Mouse (Mus musculus) heart, postnatal 4 days (tissue): ENCODE results near the gene Keap1. TPM values are rescaled to one million over a fixed set of nuclear protein-coding genes. Genes with fewer than 3 reads are reported as not detected.
A peak's percentile ranks its signal among the peaks of the same experiment; 100 is the strongest.
"Not testable (repeated sequence)": the region's sequence is repeated elsewhere in the genome, so short reads cannot be mapped to it uniquely, and the experiment has no call there.

Source experiments
- DNase-seq: peaks from one replicate; pipeline ENCODE4 v3.0.0; 2021
- total RNA-seq, 2 experiments: library from RNA; stranded (reverse); gene quantifications; 2 replicates each; pipeline ENCODE4 v1.2.3; 2021

Keap1 gene
- total RNA-seq, 2 experiments from 2014 or later: 33.7 to 37.7 TPM

DNA sequence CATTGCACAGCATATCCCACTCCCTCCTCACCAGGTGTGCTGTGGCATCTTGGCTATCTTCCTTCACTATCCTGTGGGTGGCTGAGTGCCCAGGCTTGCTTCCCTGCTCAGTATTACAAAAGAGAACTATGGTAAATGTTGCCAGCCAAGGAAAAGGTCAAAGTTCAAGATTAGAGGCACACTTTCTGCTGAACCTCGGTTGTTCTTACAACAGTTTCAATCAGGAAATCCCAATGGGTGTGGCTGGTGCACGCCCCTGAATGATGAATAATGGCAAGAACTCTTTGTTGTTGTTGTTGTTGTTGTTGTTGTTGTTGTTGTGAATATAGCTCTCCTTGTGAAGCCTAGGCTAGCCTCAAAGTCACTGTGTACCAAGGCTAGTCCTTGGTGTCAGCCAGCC lies 22.7 kb upstream of the Keap1 start:
- DNase-seq: no peak

- DNase-seq: no peak
These were observed 21.4 kb upstream of the Keap1 start for GRCm38 (mm10) chr9:21260491-21261040.

DNA sequence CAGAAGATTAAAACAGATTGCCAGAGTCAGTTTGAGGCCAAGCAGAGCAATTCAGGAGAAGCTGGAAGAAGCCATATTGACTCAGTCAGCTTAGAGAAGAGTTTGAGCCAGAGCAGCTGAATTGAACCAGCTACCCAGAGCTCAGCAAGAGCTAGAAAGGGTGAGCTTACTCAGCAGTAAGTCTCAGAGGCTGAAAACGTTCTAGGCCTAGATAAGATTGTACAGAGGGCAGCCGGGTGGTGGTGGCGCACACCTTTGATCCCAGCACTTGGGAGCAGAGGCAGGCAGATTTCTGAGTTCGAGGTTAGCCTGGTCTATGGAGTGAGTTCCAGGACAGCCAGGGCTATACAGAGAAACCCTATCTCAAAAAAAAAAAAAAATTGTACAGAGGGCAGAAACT lies 17.2 kb upstream of the Keap1 start:
- not testable (repeated sequence) for DNase-seq

- no peak for DNase-seq
These were observed 15.5 kb upstream of the Keap1 start for GRCm38 (mm10) chr9:21254690-21255089.

DNA sequence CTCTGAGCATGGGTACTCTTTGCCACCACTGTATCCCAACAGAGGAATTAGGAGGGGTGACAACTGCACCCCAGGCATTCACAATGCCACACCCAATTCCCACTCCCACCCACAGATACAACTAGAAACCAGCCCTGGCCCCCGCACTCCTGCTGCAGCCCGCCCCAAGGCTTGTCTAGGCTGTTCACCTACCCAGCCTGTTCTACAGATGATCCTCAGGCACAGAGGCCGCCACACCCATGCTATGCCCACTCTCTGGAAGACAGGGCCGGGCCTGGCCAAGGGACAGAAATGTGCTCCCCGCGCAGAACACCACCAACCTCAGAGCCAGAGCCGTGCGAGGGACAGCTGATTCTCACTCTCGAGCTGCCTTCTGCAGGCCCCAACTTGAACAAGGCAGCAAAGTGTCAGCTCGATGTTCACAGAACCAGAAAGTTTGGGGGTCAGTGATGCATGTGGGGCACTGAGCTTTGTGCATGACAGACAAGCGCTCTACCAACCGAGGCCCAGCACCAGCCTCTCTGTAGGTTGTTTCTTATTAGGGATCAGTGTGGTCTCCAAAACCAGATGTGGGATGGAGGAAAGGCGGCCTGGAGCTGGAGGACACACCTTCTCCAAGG lies 12.1 kb upstream of the Keap1 start:
- DNase-seq: no peak

GRCm38 (mm10) chr9:21250509-21250908 lies 11.3 kb upstream of the Keap1 start:
- DNase-seq: no peak

GRCm38 (mm10) chr9:21249629-21250508 lies 10.7 kb upstream of the Keap1 start:
- DNase-seq: no peak

GRCm38 (mm10) chr9:21248326-21248725 lies 9.2 kb upstream of the Keap1 start, which contains the start of gene S1pr5:
S1pr5 (minus strand) TSS chr9:21248443.
- peak; percentile 55 for DNase-seq

DNA sequence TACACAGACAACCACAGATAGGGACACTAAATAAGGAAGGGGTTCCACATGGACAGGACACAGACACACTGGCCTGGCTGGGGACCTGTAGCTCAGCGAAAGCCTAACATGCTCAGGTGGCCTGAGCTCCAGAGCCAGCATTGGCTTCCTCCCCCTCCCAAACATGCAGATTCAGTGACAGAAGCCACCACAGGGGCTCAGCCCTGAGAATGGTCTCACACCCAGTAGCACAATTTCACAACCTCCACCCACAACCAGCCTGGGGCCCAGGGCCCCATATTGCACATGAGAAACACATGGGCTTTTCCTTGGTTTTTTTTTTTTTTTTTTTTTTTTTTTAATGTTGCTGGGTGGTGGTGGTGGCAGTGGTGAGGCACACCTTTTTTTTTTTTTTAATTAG lies 7.2 kb upstream of the Keap1 start:
- no peak for DNase-seq

DNA sequence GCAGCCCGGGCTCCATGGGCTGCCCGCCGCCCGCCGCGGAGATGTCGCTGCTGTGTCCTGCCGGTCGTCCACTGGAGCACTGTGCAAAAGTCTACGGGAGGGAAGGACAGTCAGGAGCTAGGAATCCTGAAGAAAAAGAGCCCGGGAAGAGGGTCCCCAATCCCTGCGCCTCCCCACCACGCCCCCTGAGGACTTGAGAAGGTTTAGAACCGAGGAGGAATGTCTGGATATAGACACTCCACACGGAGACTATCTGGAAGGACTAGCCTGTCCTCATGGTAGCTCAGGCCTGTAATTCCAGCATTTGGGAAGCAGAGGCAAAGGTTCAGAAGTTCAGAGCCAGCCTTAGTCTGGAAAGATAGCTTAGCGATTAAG lies 5.9 kb upstream of the Keap1 start:
- DNase-seq: no peak

DNA sequence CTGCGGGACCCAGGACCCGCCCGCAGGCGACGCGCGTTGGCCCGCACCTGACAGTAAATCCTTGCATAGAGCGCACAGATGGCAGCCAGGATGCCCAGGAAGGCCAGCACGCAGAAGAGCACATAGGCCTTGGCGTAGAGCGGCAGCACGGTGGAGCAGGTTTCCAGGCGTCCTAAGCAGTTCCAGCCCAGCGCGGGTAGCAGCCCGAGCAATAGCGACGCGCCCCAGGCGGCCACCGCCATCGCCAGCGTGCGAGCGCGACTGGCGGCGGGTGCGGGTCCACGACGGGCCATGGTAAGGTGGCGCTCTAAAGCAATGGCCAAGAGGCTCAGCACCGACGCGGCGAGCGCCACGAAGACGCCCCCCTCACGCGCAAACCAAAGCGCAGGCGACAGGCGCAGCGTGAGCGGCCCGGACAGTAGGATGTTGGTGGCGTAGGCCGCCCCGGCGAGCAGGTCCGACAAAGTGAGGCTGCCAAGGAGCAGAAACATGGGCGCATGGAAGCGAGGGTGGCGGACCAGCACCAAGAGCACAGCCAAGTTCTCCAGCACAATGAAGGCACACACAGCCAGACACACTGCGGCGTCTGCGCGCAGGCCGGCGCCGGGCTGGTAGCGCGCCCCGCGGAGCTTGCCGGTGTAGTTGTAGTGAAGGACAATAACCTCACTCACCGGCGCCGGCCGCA lies 5.4 kb upstream of the Keap1 start:
- peak; percentile 31 for DNase-seq

DNA sequence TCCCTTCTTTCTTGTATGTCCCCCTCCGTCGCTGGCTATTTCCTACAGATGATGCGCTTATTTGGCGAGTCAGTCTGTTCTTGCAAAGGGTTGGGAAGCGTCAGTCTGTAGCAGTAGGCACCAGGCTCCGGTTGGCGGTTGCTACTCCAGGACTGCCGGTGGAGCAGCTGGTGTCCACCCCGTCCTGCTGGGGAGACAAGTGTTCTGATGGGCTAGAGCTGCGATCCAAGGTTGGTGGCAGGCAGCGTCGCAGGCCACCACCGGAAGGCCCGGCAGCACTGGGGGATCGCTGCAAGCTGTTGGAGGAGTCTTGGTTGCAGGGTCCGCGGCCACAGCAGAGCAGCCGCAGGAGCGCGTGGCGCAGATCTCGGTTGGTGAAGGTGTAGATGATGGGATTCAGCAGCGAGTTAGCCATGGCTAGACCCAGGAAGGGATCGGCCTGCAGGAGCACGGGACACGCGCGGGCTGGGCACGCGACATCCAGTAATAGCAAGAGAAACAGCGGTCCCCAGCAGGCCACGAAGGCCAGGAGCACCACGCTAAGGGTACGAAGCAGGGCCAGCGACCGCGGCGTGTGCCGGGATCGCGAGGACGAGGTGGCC lies 4.8 kb upstream of the Keap1 start:
- no peak for DNase-seq

DNA sequence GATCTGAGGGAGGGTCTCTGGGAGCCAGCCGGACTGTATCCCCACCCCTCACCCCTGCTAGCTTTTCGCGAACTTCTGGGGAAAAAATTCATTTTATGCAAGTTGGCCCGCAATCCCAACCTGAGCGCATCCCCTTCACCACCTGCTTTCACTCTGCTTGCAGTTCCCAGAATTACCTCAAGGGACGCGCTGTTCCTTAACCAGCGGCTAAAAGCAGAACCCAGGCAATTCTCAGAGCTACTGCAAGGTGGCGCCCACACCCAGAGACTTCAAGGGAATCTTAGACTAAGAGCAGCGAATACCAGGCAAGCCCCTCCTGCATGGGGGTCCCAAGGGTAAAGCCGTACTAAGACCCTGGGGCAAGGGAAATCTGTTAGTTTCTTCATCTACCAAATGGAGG lies 2.2 kb upstream of the Keap1 start:
- DNase-seq: peak; percentile 87

GRCm38 (mm10) chr9:21239465-21239848 lies 296 bp upstream of the Keap1 start:
- DNase-seq: no peak

- peak; percentile 41 for DNase-seq
These were observed 993 bp downstream of the Keap1 start for GRCm38 (mm10) chr9:21238004-21238732.

DNA sequence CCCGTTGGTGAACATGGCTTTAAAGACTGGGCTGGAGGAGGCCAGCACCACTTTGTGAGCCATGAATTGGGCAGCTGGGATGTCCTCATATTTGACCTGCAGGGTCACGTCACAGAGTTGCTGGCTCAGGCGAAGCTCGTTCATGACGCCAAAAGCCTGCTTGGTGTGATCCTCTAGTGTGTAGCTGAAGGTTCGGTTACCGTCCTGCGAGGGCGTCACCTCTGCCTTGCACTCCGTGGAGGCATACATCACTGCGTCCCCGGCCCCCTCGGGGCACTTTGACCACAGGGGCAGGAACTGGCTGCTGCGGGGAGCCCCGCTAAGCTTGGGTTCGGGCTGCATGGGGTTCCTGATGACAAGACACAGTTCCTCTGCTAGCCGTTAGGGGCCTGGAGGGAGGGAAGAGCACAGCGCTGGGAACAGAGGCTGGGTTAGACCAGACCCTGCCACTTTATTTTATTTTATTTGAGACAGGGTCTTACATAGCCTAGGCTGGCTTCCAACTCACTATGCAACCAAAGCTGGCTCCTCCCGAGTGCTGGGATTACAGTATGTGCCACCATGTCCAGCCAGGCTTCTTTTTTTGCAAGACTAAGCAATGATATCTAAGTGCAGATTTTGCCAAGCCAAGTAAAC lies 1.7 kb downstream of the Keap1 start:
- peak; percentile 44 for DNase-seq

- no peak for DNase-seq
These were observed 2.2 kb downstream of the Keap1 start for GRCm38 (mm10) chr9:21236991-21237367.

DNA sequence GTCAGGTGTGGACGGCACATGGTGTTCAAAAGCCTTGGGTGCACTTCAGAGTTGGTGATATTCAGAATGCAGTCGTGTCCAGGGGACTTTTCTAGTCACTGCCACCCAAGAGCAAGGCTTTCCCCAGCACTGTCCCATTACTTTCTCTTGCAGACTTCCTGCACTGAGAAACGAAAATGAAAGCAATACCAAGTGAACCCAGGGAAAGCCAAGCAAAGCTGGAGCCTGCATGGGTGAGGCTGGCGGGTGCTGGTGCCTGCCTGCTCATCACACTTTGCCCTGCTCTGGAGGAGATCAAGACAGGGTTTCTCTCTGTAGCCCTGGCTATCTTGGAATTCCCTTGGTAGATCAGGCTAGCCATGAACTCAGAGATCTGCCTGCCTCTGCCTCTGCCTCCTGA lies 3.8 kb downstream of the Keap1 start:
- no peak for DNase-seq

GRCm38 (mm10) chr9:21233805-21234204 lies 5.4 kb downstream of the Keap1 start:
- DNase-seq: no peak

DNA sequence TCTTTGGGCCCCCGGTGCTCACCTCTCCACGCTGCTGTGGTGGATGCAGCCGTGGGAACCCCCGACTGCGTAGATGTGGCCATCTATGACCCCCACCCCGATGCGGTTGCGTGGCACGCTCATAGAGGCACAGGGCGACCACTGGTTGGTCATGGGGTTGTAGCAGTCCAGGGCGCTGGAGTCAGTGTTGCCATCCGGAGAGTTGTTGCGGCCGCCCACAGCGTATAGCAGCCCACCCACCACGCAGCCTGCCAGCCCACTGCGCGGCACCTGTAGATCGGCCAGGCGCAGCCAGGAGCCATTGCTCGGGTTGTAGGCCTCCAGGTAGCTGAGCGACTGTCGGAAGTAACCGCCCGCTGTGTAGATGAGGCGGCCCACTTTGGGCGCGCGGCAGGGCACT lies 5.8 kb downstream of the Keap1 start:
- DNase-seq: no peak

DNA sequence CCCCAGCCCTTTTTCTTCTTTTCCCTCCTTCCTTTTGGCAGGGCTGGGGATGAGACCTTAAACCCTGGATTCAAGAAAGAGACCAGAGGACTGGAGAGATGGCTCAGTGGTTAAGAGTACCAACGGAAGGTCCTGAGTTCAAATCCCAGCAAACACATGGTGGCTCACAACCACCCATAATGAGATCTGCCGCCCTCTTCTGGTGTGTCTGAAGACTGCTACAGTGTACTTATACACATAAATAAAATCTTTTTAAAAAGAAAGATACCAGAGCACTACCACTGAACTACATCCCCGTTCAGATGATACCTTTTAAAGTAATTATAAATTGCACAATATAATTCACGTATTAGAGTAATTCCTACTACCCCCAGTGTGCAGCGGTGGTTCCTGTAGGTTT lies 6.3 kb downstream of the Keap1 start:
- DNase-seq: no peak

- DNase-seq: no peak
These were observed 7.6 kb downstream of the Keap1 start for GRCm38 (mm10) chr9:21231551-21231950.
